Mouse (Mus musculus) heart, postnatal 0 days (tissue): ENCODE measurements around the gene Mum1.

ENCODE experiments used
- CTCF ChIP-seq: IDR thresholded peaks from 2 replicates; pipeline ENCODE4 v1.5.1; 2016; ENCODE audit warnings: antibody characterized with exemption, control low read depth, low read depth
- EP300 ChIP-seq: IDR thresholded peaks from 2 replicates; pipeline ENCODE4 v1.6.1; 2016; ENCODE audit warnings: antibody characterized with exemption, low read depth

GRCm38 (mm10) chr10:80262776-80263365, 36.6 kb downstream of the Mum1 start:
- TF ChIP-seq CTCF (no peak), EP300 (no peak)
